Mouse (Mus musculus): ENCODE measurements around the gene Bub1b. TPM values are rescaled to one million over a fixed set of nuclear protein-coding genes. Genes with fewer than 3 reads are reported as not detected.

The Bub1b gene
- polyA plus RNA-seq, 1 experiment from 2014 or later, result 4.3 TPM

GRCm38 (mm10) chr2:118659077-118659476 is 61.1 kb downstream of the Bub1b start:
- no peak overlapping the region for H3K27ac ChIP-seq (ENCODE audit: low read depth, low read length)
- H3K9me3 ChIP-seq (ENCODE audit: control insufficient read depth, low read length), result no peaks in the 10 kb centered on the region
- 81% methylated on average over 1 of the region's 1 CpGs for WGBS
- no peak overlapping the region for H3K4me3 ChIP-seq (ENCODE audit: low read depth, low read length)
- no peak overlapping the region for H3K9ac ChIP-seq (replicated peaks; ENCODE audit: low read depth, low read length)
- no peaks in the 10 kb centered on the region; the same call in 1 of the 2 replicates for H3K27me3 ChIP-seq (ENCODE audit: control insufficient read depth, insufficient read depth, low read length)
- no peak for ATAC-seq (ENCODE audit: low read depth)
- H3K4me2 ChIP-seq (ENCODE audit: low read depth, low read length), result no peak overlapping the region
- H3K4me1 ChIP-seq (ENCODE audit: control insufficient read depth, insufficient read depth, low read length), result peaks cover 9% of the 10 kb centered on the region
- no peaks in the 10 kb centered on the region for H3K36me3 ChIP-seq (ENCODE audit: control insufficient read depth, insufficient read depth, low read length)

- H3K4me2 ChIP-seq (ENCODE audit: low read depth, low read length), result peak overlapping the region; percentile 56
- H3K27ac ChIP-seq (ENCODE audit: low read depth, low read length), result no peak overlapping the region
- peak overlapping the region; percentile 43; the same call in 1 of the 2 replicates for H3K9ac ChIP-seq (replicated peaks; ENCODE audit: low read depth, low read length)
- no peaks in the 10 kb centered on the region for H3K9me3 ChIP-seq (ENCODE audit: control insufficient read depth, low read length)
- peaks cover 13% of the 10 kb centered on the region for H3K4me1 ChIP-seq (ENCODE audit: control insufficient read depth, insufficient read depth, low read length)
- peaks cover 3% of the 10 kb centered on the region for H3K27me3 ChIP-seq (ENCODE audit: control insufficient read depth, insufficient read depth, low read length)
- no peak for ATAC-seq (ENCODE audit: low read depth)
- no peaks in the 10 kb centered on the region for H3K36me3 ChIP-seq (ENCODE audit: control insufficient read depth, insufficient read depth, low read length)
- WGBS, result 89% methylated on average over 12 of the region's 12 CpGs
- no peak overlapping the region for H3K4me3 ChIP-seq (ENCODE audit: low read depth, low read length)
Measured at GRCm38 (mm10) chr2:118659493-118659892, 61.5 kb downstream of the Bub1b start.

GRCm38 (mm10) chr2:118659998-118660452 is 62.0 kb downstream of the Bub1b start:
- 3% methylated on average over 4 of the region's 4 CpGs for WGBS
- H3K9me3 ChIP-seq (ENCODE audit: control insufficient read depth, low read length), result no peaks in the 10 kb centered on the region
- peaks cover 13% of the 10 kb centered on the region for H3K4me1 ChIP-seq (ENCODE audit: control insufficient read depth, insufficient read depth, low read length)
- H3K4me3 ChIP-seq (ENCODE audit: low read depth, low read length), result peak overlapping the region; percentile 19; the same call in 1 of the 2 replicates
- H3K27me3 ChIP-seq (ENCODE audit: control insufficient read depth, insufficient read depth, low read length), result peaks cover 3% of the 10 kb centered on the region
- peak overlapping the region; percentile 56 for H3K4me2 ChIP-seq (ENCODE audit: low read depth, low read length)
- peak overlapping the region; percentile 61; the same call in 1 of the 2 replicates for H3K27ac ChIP-seq (ENCODE audit: low read depth, low read length)
- ATAC-seq (ENCODE audit: low read depth), result peak; percentile 80
- no peaks in the 10 kb centered on the region for H3K36me3 ChIP-seq (ENCODE audit: control insufficient read depth, insufficient read depth, low read length)
- peak overlapping the region; percentile 43; the same call in 1 of the 2 replicates for H3K9ac ChIP-seq (replicated peaks; ENCODE audit: low read depth, low read length)

- peaks cover 13% of the 10 kb centered on the region for H3K4me1 ChIP-seq (ENCODE audit: control insufficient read depth, insufficient read depth, low read length)
- no peak overlapping the region for H3K9ac ChIP-seq (replicated peaks; ENCODE audit: low read depth, low read length)
- no peak overlapping the region for H3K4me2 ChIP-seq (ENCODE audit: low read depth, low read length)
- H3K27ac ChIP-seq (ENCODE audit: low read depth, low read length), result no peak overlapping the region
- ATAC-seq (ENCODE audit: low read depth), result no peak
- peaks cover 3% of the 10 kb centered on the region for H3K27me3 ChIP-seq (ENCODE audit: control insufficient read depth, insufficient read depth, low read length)
- WGBS, result 89% methylated on average over 9 of the region's 9 CpGs
- no peaks in the 10 kb centered on the region for H3K9me3 ChIP-seq (ENCODE audit: control insufficient read depth, low read length)
- H3K4me3 ChIP-seq (ENCODE audit: low read depth, low read length), result no peak overlapping the region
- H3K36me3 ChIP-seq (ENCODE audit: control insufficient read depth, insufficient read depth, low read length), result no peaks in the 10 kb centered on the region
Measured at GRCm38 (mm10) chr2:118661891-118662290, 63.9 kb downstream of the Bub1b start.

GRCm38 (mm10) chr2:118662902-118663803 is 65.1 kb downstream of the Bub1b start, which contains the start of gene Pak6:
TSS of gene Pak6 (plus strand) at chr2:118663303.
- peak within 1 kb of the TSS; percentile 77 for H3K4me2 ChIP-seq (ENCODE audit: low read depth, low read length)
- no peaks in the 10 kb centered on the region for H3K9me3 ChIP-seq (ENCODE audit: control insufficient read depth, low read length)
- peak within 1 kb of the TSS; percentile 50 for H3K4me3 ChIP-seq (ENCODE audit: low read depth, low read length)
- H3K9ac ChIP-seq (replicated peaks; ENCODE audit: low read depth, low read length), result peak within 1 kb of the TSS; percentile 70
- H3K27me3 ChIP-seq (ENCODE audit: control insufficient read depth, insufficient read depth, low read length), result peaks cover 3% of the 10 kb centered on the region
- 2% methylated on average over 35 of the region's 37 CpGs for WGBS
- ATAC-seq (ENCODE audit: low read depth), result peak; percentile 52
- H3K4me1 ChIP-seq (ENCODE audit: control insufficient read depth, insufficient read depth, low read length), result peaks cover 13% of the 10 kb centered on the region
- no peaks in the 10 kb centered on the region for H3K36me3 ChIP-seq (ENCODE audit: control insufficient read depth, insufficient read depth, low read length)
- peak within 1 kb of the TSS; percentile 52; the same call in 1 of the 2 replicates for H3K27ac ChIP-seq (ENCODE audit: low read depth, low read length)

GRCm38 (mm10) chr2:118663804-118664766 is 66.1 kb downstream of the Bub1b start:
- peaks cover 13% of the 10 kb centered on the region for H3K4me1 ChIP-seq (ENCODE audit: control insufficient read depth, insufficient read depth, low read length)
- H3K9me3 ChIP-seq (ENCODE audit: control insufficient read depth, low read length), result no peaks in the 10 kb centered on the region
- H3K4me2 ChIP-seq (ENCODE audit: low read depth, low read length), result peak overlapping the region; percentile 77
- H3K36me3 ChIP-seq (ENCODE audit: control insufficient read depth, insufficient read depth, low read length), result no peaks in the 10 kb centered on the region
- peaks cover 3% of the 10 kb centered on the region for H3K27me3 ChIP-seq (ENCODE audit: control insufficient read depth, insufficient read depth, low read length)
- H3K27ac ChIP-seq (ENCODE audit: low read depth, low read length), result no peak overlapping the region
- peak; percentile 42 for ATAC-seq (ENCODE audit: low read depth)
- peak overlapping the region; percentile 70 for H3K9ac ChIP-seq (replicated peaks; ENCODE audit: low read depth, low read length)
- 51% methylated on average over 19 of the region's 19 CpGs for WGBS
- peak overlapping the region; percentile 50 for H3K4me3 ChIP-seq (ENCODE audit: low read depth, low read length)

- no peaks in the 10 kb centered on the region for H3K9me3 ChIP-seq (ENCODE audit: control insufficient read depth, low read length)
- H3K36me3 ChIP-seq (ENCODE audit: control insufficient read depth, insufficient read depth, low read length), result no peaks in the 10 kb centered on the region
- no peak overlapping the region for H3K9ac ChIP-seq (replicated peaks; ENCODE audit: low read depth, low read length)
- peaks cover 10% of the 10 kb centered on the region for H3K4me1 ChIP-seq (ENCODE audit: control insufficient read depth, insufficient read depth, low read length)
- no peak overlapping the region for H3K27ac ChIP-seq (ENCODE audit: low read depth, low read length)
- H3K27me3 ChIP-seq (ENCODE audit: control insufficient read depth, insufficient read depth, low read length), result peaks cover 3% of the 10 kb centered on the region
- no peak overlapping the region for H3K4me3 ChIP-seq (ENCODE audit: low read depth, low read length)
- 66% methylated on average over 3 of the region's 3 CpGs for WGBS
- ATAC-seq (ENCODE audit: low read depth), result no peak
- H3K4me2 ChIP-seq (ENCODE audit: low read depth, low read length), result peak overlapping the region; percentile 77
Measured at GRCm38 (mm10) chr2:118664975-118665516, 67.0 kb downstream of the Bub1b start.

- H3K4me3 ChIP-seq (ENCODE audit: low read depth, low read length), result no peak overlapping the region
- no peak overlapping the region for H3K27ac ChIP-seq (ENCODE audit: low read depth, low read length)
- ATAC-seq (ENCODE audit: low read depth), result no peak
- no peak overlapping the region; the same call in 1 of the 2 replicates for H3K9ac ChIP-seq (replicated peaks; ENCODE audit: low read depth, low read length)
- 91% methylated on average over 4 of the region's 4 CpGs for WGBS
- peaks cover 3% of the 10 kb centered on the region for H3K27me3 ChIP-seq (ENCODE audit: control insufficient read depth, insufficient read depth, low read length)
- no peaks in the 10 kb centered on the region for H3K36me3 ChIP-seq (ENCODE audit: control insufficient read depth, insufficient read depth, low read length)
- H3K4me1 ChIP-seq (ENCODE audit: control insufficient read depth, insufficient read depth, low read length), result peaks cover 10% of the 10 kb centered on the region
- H3K4me2 ChIP-seq (ENCODE audit: low read depth, low read length), result no peak overlapping the region
- H3K9me3 ChIP-seq (ENCODE audit: control insufficient read depth, low read length), result no peaks in the 10 kb centered on the region
Measured at GRCm38 (mm10) chr2:118665616-118666015, 67.6 kb downstream of the Bub1b start.
